Mouse (Mus musculus) ES-E14 (cell line): ENCODE measurements around the gene Tubb1. TPM values are rescaled to one million over a fixed set of nuclear protein-coding genes. Genes with fewer than 3 reads are reported as not detected.
A peak's percentile ranks its signal among the peaks of the same experiment; 100 is the strongest.

ENCODE experiments used
- DNase-seq: peaks from one replicate; pipeline ENCODE4 v3.0.0-alpha.2; 2013; ENCODE audit warnings: low read depth, low spot score
- H3K27ac ChIP-seq: 2 replicates; pipeline ENCODE4 v1.5.1; 2012; ENCODE audit warnings: low read depth, mild to moderate bottlenecking, low read length, moderate library complexity, mixed read lengths; ENCODE audit not compliant: poor library complexity, insufficient read depth, severe bottlenecking
- H3K36me3 ChIP-seq: 2 replicates; pipeline ENCODE4 v1.6.1; 2012; ENCODE audit warnings: mild to moderate bottlenecking, low read length, moderate library complexity, mixed read lengths; ENCODE audit not compliant: control insufficient read depth, poor library complexity, insufficient read depth, severe bottlenecking
- H3K4me1 ChIP-seq, 2 experiments: fragments of 150-350 bp in 1 of 2; sonication (generic) in 1 of 2; 2 replicates each; pipeline ENCODE4 v1.6.1; 2012; ENCODE audit warnings: low read length in 2 of 2, mild to moderate bottlenecking in 1 of 2, mixed read lengths in 1 of 2; ENCODE audit not compliant: control insufficient read depth in 2 of 2, insufficient read depth in 2 of 2, poor library complexity in 1 of 2
- H3K4me3 ChIP-seq, 2 experiments: fragments of 150-350 bp in 1 of 2; sonication (generic) in 1 of 2; 2 replicates each; pipeline ENCODE4 v1.5.1; 2012; ENCODE audit warnings: low read length in 2 of 2, low read depth in 1 of 2, mild to moderate bottlenecking in 1 of 2, mixed read lengths in 1 of 2; ENCODE audit not compliant: insufficient read depth in 1 of 2, poor library complexity in 1 of 2, severe bottlenecking in 1 of 2
- H3K9ac ChIP-seq: 2 replicates; pipeline ENCODE4 v1.6.1; 2012; ENCODE audit warnings: low read depth, mild to moderate bottlenecking, low read length, mixed read lengths; ENCODE audit not compliant: poor library complexity, insufficient read depth, severe bottlenecking
- H3K9me3 ChIP-seq: fragments of 150-350 bp; sonication (generic); 2 replicates; pipeline ENCODE4 v1.6.1; 2012; ENCODE audit warnings: low read depth, mild to moderate bottlenecking, low read length; ENCODE audit not compliant: control insufficient read depth, insufficient read depth
- CHD2 ChIP-seq: IDR thresholded peaks from 2 replicates; pipeline ENCODE4 v1.6.1; 2014; ENCODE audit warnings: mild to moderate bottlenecking, low read depth, low read length, inconsistent platforms
- HCFC1 ChIP-seq: IDR thresholded peaks from 2 replicates; pipeline ENCODE4 v1.6.1; 2012; ENCODE audit warnings: low read length, inconsistent platforms, borderline replicate concordance; ENCODE audit not compliant: insufficient read depth
- MAFK ChIP-seq: IDR thresholded peaks from 2 replicates; pipeline ENCODE4 v1.6.1; 2014; ENCODE audit warnings: mild to moderate bottlenecking, low read depth, low read length, inconsistent platforms; ENCODE audit not compliant: insufficient read depth
- ZC3H11A ChIP-seq: IDR thresholded peaks from 2 replicates; pipeline ENCODE4 v1.6.1; 2012; ENCODE audit warnings: low read depth, mild to moderate bottlenecking, inconsistent platforms, low read length, borderline replicate concordance
- ZNF384 ChIP-seq: IDR thresholded peaks from 2 replicates; pipeline ENCODE4 v1.6.1; 2012; ENCODE audit warnings: low read depth, low read length, inconsistent platforms
- in situ Hi-C, 2 experiments: fragments of 600-800 bp; cut with MboI; formaldehyde crosslinking; loops; one replicate each; pipeline ENCODE4 v1.15.1; 2025; ENCODE audit warnings: low sequenced_read_pairs in 2 of 2, inconsistent platforms in 1 of 2; ENCODE audit not compliant: unreplicated experiment in 2 of 2
- total RNA-seq: library from RNA; depleted of rRNA; stranded (reverse); fragments of 300-350 nt; gene quantifications from 2 replicates; pipeline ENCODE4 v1.2.3, GENCODE M21; 2012

Tubb1 gene
- total RNA-seq, 1 experiment = 0.18 TPM

DNA sequence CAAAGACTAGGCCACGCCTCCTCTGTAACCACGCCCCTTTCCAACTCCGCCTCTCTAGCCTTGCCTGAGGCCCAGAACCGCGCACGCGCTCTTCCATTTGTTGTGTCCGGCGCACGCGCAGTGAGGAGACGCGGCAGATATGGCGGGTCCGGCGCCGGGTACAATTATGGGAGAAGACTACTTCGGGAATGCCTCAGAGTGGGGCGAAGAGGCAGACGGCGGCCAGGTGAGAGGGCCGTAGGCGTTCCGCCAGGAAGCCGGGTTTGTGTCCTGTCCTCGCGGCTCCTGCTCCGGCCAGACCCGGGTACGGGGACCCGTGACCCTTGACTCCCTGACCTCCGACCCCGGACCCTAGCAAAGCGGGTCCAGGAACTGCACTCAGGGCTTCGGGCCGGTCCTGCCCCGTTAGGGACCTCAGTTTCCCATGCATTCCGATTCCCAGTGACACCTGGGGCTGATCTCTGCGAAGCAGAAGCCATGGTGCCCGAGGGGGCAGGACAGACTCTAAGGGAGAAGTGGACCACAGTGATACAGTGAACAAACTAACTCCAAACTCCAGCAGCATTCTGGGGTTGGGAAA lies 34.7 kb upstream of the Tubb1 start, which contains the start of gene Nelfcd:
TSS of gene Nelfcd (plus strand) at position 74 of the 580 bp plus-strand sequence.
- no peaks in the 10 kb centered on the region for H3K9me3 ChIP-seq
- H3K36me3 ChIP-seq = no peaks in the 10 kb centered on the region; the same call in 1 of the 2 replicates
- H3K4me3 ChIP-seq = peak within 1 kb of the TSS; percentile 92 to 100
- H3K27ac ChIP-seq = peak within 1 kb of the TSS; percentile 70; the same call in 1 of the 2 replicates
- TF ChIP-seq HCFC1 (peak; percentile 49; the same call in 1 of the 2 replicates), CHD2 (peak; percentile 37; the same call in 1 of the 2 replicates), ZC3H11A (no peak), MAFK (no peak), ZNF384 (no peak)
- no peaks in the 10 kb centered on the region for H3K4me1 ChIP-seq
- H3K9ac ChIP-seq = peak within 1 kb of the TSS; percentile 100
- peak; percentile 95 for DNase-seq
- in situ Hi-C loops = no loop called here

GRCm38 (mm10) chr2:174421107-174421506 lies 29.4 kb upstream of the Tubb1 start:
- in situ Hi-C loops = no loop called here
- H3K4me1 ChIP-seq = no peaks in the 10 kb centered on the region
- no peak overlapping the region for H3K27ac ChIP-seq
- H3K36me3 ChIP-seq = peaks cover 42% of the 10 kb centered on the region
- TF ChIP-seq HCFC1 (no peak), MAFK (no peak), CHD2 (no peak), ZNF384 (no peak), ZC3H11A (no peak)
- H3K9me3 ChIP-seq = no peaks in the 10 kb centered on the region
- H3K4me3 ChIP-seq = no peak overlapping the region
- no peak overlapping the region for H3K9ac ChIP-seq
- DNase-seq = no peak

- H3K36me3 ChIP-seq = peaks cover 72% of the 10 kb centered on the region
- H3K9me3 ChIP-seq = no peaks in the 10 kb centered on the region
- H3K9ac ChIP-seq = no peak overlapping the region
- DNase-seq = no peak
- no peak overlapping the region for H3K27ac ChIP-seq
- no peak overlapping the region for H3K4me3 ChIP-seq
- H3K4me1 ChIP-seq = no peaks in the 10 kb centered on the region
- in situ Hi-C loops = no loop called here
- TF ChIP-seq ZC3H11A (no peak), CHD2 (no peak), HCFC1 (no peak), MAFK (no peak), ZNF384 (no peak)
Observed at GRCm38 (mm10) chr2:174424301-174425085, 26.0 kb upstream of the Tubb1 start.

DNA sequence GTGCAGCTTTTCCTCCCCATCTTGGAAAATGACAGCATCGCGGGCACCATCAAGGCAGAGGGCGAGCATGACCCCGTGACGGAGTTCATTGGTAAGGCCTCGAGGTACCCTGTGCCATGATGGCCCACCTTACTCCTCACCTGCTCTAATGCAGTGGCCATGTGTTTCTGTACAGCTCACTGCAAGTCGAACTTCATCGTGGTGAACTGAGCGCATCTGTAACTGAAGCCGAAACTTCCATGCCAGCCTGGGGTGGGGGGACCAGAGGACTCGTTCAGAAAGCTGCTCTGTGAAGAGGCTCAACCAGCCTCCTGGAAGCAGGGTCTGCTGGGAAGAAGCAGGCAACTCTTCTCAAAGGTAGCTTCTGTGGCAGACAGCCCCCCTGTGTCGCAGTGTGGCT lies 23.6 kb upstream of the Tubb1 start:
- DNase-seq = no peak
- Histone ChIP-seq H3K27ac (no peak overlapping the region), H3K4me1 (no peaks in the 10 kb centered on the region), H3K4me3 (no peak overlapping the region), H3K36me3 (peaks cover 71% of the 10 kb centered on the region), H3K9me3 (no peaks in the 10 kb centered on the region), H3K9ac (no peak overlapping the region)
- TF ChIP-seq ZC3H11A (no peak), CHD2 (no peak), MAFK (no peak), HCFC1 (no peak), ZNF384 (no peak)
- in situ Hi-C loops = no loop called here
